Mouse (Mus musculus) v-Abl transformed pro-B cells (cell line): ENCODE results near the gene Cdk1.

Experiments used
- in situ Hi-C, 2 experiments: fragments of 400-800 bp; cut with MboI; formaldehyde crosslinking; loops; one replicate each; pipeline ENCODE4 v1.15.1; 2025; ENCODE audit not compliant: unreplicated experiment in 2 of 2

The Cdk1 gene

DNA sequence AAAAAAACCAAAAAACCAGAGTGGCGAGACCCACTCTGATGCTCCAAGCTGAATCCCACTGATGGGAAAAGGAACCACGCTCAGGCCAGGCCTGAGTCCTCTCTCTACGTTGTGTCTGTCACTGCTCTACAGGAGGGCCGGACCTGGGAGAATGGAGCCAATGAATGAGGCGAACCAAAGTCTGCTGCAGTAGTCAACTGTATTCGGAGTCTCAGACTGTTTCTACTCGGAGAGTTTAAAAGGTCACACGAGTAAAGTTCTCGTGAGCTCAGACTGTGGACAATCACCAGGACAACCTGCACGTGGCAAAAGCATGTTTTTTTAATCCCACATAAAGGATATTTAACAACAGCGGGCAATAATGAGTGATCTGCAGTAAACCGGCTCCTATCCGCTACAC is 28.8 kb downstream of the Cdk1 start:
- in situ Hi-C loops = loop anchor here (5.0 to 25.0 kb wide), 9 partner anchors 419 to 1999 kb away; partner anchors contain the start of genes Arid5b (in 2 of the 2) and Rtkn2 (in 1 of the 2)

DNA sequence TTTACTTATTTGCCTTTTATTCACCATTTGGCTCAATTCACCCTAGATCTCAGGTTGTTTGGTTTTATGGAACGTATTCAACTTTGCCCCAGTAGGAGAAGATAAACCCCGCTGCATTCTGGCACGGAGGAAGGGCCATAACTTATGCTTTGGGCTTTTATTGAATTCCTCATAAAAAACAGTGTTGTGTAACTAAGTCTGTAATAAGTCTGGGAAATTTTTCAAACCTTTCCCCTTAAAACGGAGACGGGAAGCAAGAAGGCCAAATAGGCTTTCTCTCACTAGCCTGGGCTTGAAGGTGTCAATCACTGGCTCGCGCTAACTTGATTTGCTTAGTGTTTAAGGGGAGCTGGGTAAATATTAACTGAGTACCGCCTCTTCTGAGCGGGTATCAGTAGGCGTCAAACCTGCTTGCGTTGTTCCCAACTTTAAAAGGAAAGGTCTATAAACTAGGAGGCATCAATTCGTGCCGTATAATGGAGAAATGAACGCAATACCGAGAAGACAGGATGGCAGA is 31.2 kb downstream of the Cdk1 start:
- in situ Hi-C loops = loop anchor here (5.0 to 25.0 kb wide), 9 partner anchors 417 to 1997 kb away; partner anchors contain the start of genes Arid5b (in 2 of the 2) and Rtkn2 (in 1 of the 2)

- in situ Hi-C loops = loop anchor here (5.0 to 25.0 kb wide), 9 partner anchors 416 to 1996 kb away; partner anchors contain the start of genes Arid5b (in 2 of the 2) and Rtkn2 (in 1 of the 2)
These were observed 31.8 kb downstream of the Cdk1 start for GRCm38 (mm10) chr10:69320667-69321518.

- in situ Hi-C loops = loop anchor here in 1 of 2 experiments (5.0 to 25.0 kb wide), 3 partner anchors 406 to 1331 kb away; partner anchors contain the start of genes Arid5b and Rtkn2
These were observed 34.2 kb downstream of the Cdk1 start for GRCm38 (mm10) chr10:69318514-69318913.

- in situ Hi-C loops = loop anchor here in 1 of 2 experiments (25.0 kb wide), 2 partner anchors 1027 to 1327 kb away; partner anchors contain the start of genes Arid5b and Rtkn2
These were observed 38.8 kb downstream of the Cdk1 start for GRCm38 (mm10) chr10:69313944-69314343.

DNA sequence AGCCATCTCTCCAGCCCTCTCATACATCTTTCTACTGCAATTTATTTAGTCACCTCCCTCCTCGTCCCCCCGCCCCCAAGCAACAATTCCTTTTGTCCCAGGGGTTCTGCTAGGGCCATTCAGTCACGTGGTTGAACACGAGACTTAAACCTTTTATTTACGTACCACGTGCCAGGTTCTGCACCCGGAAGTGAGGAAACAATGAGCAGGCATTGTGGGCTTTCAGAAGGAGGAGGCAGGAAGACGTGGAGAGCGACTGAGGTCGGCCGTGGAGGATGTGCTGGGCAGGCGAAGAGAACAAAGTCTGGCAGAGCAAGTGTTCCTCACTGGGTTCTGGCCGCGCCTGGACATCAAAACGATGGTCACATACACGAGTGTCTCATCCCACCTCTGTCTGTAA is 40.9 kb downstream of the Cdk1 start:
- in situ Hi-C loops = loop anchor here in 1 of 2 experiments (25.0 kb wide), 2 partner anchors 1025 to 1325 kb away; partner anchors contain the start of genes Arid5b and Rtkn2

GRCm38 (mm10) chr10:69309109-69309508 is 43.6 kb downstream of the Cdk1 start:
- in situ Hi-C loops = loop anchor here (5.0 to 25.0 kb wide), 4 partner anchors 47 to 1322 kb away; partner anchors contain the start of genes Arid5b (in 1 of the 2) and Rtkn2 (in 1 of the 2)

DNA sequence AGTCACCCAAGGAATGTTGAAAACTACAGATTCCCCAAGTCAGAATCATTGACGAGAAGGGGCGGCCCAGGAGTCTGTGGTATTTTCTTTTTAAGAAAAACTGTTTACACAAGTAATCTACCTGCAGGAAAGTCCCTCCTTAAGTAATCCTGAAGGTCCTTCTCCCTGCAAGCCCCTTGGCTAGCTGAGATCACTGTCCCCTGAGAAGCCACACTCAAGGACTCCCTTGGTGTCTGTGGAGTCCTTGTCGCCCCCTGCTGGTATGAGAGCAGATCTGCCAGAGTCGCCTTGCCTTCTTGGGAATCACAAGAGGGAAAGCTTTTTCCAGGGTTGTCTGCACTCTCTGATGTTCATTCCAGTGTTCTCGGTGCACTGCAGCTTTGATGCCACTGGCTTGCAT is 45.7 kb downstream of the Cdk1 start:
- in situ Hi-C loops = loop anchor here (5.0 to 25.0 kb wide), 4 partner anchors 45 to 1320 kb away; partner anchors contain the start of genes Arid5b (in 1 of the 2) and Rtkn2 (in 1 of the 2)

GRCm38 (mm10) chr10:69306205-69306604 is 46.5 kb downstream of the Cdk1 start:
- in situ Hi-C loops = loop anchor here (5.0 to 25.0 kb wide), 4 partner anchors 44 to 1319 kb away; partner anchors contain the start of genes Arid5b (in 1 of the 2) and Rtkn2 (in 1 of the 2)

DNA sequence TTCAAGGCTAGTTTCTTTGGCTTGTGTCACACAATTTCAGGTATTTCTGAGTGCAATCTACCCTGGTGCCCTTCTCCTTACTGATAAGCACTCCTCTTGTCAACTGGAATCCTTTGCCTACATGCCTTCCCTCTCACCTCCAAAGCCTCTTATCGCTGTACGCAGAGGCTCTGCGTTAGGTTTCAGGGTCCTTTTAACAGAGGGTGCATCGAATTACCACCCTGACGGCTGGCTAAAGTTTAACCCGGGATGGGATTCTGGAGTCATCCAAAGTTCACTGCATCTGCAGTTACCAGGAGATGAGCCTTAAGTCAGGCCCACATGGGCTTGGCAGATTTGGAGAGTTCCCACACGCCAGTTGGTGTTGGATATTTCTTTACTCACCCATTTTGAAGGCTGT is 47.1 kb downstream of the Cdk1 start:
- in situ Hi-C loops = loop anchor here (5.0 to 25.0 kb wide), 4 partner anchors 43 to 1318 kb away; partner anchors contain the start of genes Arid5b (in 1 of the 2) and Rtkn2 (in 1 of the 2)

- in situ Hi-C loops = loop anchor here (5.0 to 25.0 kb wide), 4 partner anchors 43 to 1318 kb away; partner anchors contain the start of genes Arid5b (in 1 of the 2) and Rtkn2 (in 1 of the 2)
These were observed 47.9 kb downstream of the Cdk1 start for GRCm38 (mm10) chr10:69304819-69305218.

GRCm38 (mm10) chr10:69302667-69303066 is 50.1 kb downstream of the Cdk1 start:
- in situ Hi-C loops = loop anchor here in 1 of 2 experiments (25.0 kb wide), 2 partner anchors 1015 to 1315 kb away; partner anchors contain the start of genes Arid5b and Rtkn2

- in situ Hi-C loops = loop anchor here in 1 of 2 experiments (25.0 kb wide), 2 partner anchors 1013 to 1313 kb away; partner anchors contain the start of genes Arid5b and Rtkn2
These were observed 52.8 kb downstream of the Cdk1 start for GRCm38 (mm10) chr10:69299985-69300384.

- in situ Hi-C loops = no loop called here
These were observed 56.8 kb downstream of the Cdk1 start for GRCm38 (mm10) chr10:69295919-69296318.

- in situ Hi-C loops = no loop called here
These were observed 62.0 kb downstream of the Cdk1 start for GRCm38 (mm10) chr10:69290736-69291135.

GRCm38 (mm10) chr10:69288720-69289119 is 64.0 kb downstream of the Cdk1 start:
- in situ Hi-C loops = no loop called here

DNA sequence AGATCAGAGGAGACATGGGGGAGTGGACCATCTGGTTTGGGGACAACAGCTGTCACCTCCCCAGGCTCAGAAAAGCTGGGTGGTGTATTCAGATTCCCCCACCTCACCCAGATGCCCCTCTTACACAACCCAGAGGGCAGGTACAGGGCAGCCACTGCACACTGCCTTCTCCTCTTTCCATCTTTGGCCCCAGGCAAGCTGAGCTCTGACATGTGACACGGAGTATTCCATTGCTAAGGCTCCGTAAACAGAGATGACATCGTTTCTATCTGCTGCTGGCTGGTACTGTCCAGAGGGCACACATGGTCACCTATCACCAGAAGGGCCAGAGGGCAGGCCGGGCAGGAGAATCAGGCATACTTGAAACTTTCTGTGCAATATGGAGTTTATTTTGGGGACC is 64.7 kb downstream of the Cdk1 start:
- in situ Hi-C loops = no loop called here

GRCm38 (mm10) chr10:69286939-69287338 is 65.8 kb downstream of the Cdk1 start:
- in situ Hi-C loops = no loop called here
